Mouse (Mus musculus): ENCODE data around the gene Slc39a9.

Gene Slc39a9

GRCm38 (mm10) chr12:80653951-80654658 lies 10.4 kb downstream of the Slc39a9 start:
- DNase-seq, result peak; percentile 30 to 74

GRCm38 (mm10) chr12:80654659-80655025 lies 11.0 kb downstream of the Slc39a9 start:
- DNase-seq, result peak in 1 of 2 experiments; percentile 40

- no peak for DNase-seq
Observed at GRCm38 (mm10) chr12:80658661-80659060, 15.0 kb downstream of the Slc39a9 start.

- DNase-seq, result no peak
Observed at GRCm38 (mm10) chr12:80662322-80662721, 18.6 kb downstream of the Slc39a9 start.

DNA sequence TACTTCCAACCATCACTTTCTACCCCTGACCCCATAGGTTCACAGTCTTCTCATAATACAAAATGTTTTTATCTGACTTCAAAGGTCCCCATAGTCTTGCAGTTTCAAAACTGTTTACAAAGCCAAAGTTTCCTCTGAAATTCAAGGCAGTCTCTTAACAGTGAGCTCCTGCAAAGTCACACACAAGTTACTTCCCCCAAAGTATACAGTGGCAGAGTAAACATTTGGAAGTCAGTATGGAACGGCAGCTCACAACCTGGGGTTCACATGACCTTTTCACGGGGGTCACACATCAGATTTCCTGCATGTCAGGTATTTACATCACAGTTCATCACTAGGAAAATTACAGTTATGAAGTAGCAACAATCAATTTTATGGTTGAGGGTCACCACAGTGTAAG lies 20.3 kb downstream of the Slc39a9 start:
- no peak for DNase-seq

DNA sequence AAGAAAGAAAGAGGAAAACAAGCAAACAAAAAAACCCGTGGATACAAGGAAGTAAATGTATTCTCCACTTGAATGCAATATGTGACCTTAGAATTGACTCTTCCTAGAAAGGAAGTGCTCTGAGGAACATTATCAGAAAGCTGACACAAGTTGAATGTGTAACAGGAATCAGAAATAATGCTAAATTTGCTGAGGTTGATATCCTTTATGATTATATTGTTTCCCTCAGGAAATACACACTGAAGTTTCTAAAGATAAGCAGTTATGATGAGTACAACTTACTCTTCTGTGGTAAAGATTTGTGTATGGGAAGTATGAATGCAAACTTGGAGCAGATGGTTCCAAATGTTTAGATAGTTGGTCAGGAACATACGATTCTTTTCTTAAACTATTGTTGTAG lies 24.7 kb downstream of the Slc39a9 start:
- DNase-seq, result no peak

GRCm38 (mm10) chr12:80673170-80673569 lies 29.5 kb downstream of the Slc39a9 start:
- peak; percentile 61 to 72 for DNase-seq

- DNase-seq, result peak in 1 of 2 experiments; percentile 43
Observed at GRCm38 (mm10) chr12:80681340-80681739, 37.7 kb downstream of the Slc39a9 start.

GRCm38 (mm10) chr12:80683554-80683953 lies 39.9 kb downstream of the Slc39a9 start:
- DNase-seq, result no peak

DNA sequence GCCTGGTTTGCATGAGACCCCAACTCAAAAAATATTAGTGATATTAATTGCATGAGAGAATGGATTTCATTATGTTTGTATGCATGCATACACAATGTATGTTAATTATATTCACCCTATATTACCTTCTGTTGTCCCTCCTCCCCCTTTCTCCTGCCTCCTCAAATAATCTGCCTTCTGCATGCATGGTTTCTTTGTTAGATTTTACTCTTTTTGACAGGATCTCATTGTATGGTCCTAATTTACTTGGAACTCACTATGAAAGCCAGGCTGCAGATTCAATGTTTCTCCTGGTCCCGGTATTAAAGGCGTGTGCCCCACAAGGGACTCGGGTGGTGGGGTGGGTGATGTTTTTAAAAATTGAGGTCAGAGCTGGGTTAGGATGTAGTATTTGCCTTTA lies 40.6 kb downstream of the Slc39a9 start:
- DNase-seq, result no peak

DNA sequence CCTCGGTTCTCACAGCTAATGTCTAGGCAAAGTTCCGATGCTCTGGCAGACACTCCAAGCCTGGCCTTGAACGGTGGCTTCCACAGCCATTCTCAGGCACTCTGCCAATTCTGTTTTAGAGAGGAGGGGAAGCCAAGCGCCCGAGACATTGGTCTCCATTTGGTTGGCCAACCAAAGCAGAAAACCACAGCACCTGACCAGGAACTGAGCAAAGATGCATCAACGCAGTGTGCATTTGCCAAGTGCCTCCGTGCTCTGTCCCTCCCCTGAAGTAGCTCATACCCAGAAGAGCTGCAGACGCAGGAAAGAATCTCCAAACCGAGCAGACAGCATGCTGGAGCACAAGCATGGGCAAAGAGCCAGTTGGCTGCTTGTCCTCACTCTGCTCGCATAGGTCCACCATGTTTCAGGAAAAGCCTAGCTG lies 44.1 kb downstream of the Slc39a9 start:
- DNase-seq, result peak; percentile 39 to 71

DNA sequence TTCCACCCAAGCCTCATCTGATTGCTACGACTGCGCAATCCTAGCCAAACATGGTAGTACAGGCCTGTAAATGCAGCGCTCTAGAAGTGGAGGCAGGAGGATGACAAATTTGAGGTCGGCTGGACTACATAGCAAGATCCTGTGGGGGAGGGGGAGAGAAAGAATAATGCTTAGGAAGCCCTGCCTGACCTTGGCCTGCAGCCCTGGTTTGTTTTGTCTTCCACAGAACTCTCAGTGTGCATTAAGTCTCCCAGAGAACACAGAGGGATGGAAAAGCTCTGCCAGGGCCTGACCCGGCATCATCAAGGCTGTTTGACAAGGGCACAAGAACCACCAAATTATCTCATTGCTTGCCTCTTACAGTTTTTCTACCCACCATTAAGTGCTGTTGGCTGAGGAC lies 46.0 kb downstream of the Slc39a9 start:
- DNase-seq, result no peak

- peak; percentile 14 to 54 for DNase-seq
Observed at GRCm38 (mm10) chr12:80691671-80692091, 48.0 kb downstream of the Slc39a9 start.

DNA sequence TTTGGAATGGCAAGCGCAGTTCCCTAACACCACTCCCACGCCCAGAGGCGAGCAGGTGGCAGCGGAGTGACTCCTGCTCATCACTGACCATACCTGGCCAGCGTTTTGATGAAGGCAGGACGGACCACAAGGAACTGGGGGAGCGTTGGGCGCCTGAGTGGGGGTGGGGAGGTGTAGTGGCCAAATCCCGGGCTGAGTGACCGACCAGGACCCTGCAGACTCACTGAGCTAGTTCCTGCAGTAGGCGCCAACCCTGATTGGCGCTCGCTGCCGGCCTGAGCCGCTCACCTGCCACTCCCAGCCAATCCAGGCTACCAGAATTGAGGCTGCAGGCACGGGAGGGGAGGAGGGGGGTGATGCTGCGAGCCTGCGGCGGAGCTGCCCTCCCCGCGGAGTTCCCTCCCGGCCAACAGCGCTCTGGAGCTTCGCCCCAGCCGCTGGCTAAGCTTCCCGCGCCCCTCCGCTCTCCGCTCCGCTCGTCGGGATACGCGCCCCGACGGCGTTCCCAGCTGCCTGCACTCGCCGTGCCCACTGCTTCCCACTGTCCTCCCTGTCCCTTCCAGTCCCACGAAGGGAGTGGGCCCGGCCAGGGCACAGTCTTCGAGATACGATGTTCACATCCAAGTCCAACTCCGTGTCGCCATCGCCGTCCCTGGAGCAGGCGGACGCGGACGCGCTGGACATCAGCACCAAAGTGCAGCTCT lies 48.7 kb downstream of the Slc39a9 start, which contains the start of gene Plekhd1:
TSS of gene Plekhd1 (plus strand) at position 323 of the 704 bp plus-strand sequence.
- DNase-seq, result peak; percentile 70 to 93

DNA sequence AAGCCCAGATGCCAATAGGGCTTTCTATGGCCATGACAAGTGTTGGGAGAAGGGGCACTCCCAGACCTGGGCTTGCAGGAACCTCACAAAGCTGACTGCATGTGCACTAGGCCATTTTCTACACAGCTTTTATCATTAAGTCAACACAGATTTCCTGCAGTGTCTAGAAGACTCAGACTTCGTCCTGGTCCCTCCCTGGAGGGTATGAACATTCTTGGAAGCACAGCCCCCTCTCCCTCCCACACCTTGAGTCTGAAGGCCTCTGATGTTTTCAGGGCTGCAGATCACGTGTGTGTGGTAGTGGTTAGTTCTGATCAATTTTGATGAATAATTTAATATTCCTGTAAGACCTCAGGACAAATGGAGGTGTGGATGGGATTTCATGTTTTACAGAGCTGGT lies 50.0 kb downstream of the Slc39a9 start:
- DNase-seq, result no peak

- peak; percentile 25 to 61 for DNase-seq
Observed at GRCm38 (mm10) chr12:80695004-80695403, 51.3 kb downstream of the Slc39a9 start.

DNA sequence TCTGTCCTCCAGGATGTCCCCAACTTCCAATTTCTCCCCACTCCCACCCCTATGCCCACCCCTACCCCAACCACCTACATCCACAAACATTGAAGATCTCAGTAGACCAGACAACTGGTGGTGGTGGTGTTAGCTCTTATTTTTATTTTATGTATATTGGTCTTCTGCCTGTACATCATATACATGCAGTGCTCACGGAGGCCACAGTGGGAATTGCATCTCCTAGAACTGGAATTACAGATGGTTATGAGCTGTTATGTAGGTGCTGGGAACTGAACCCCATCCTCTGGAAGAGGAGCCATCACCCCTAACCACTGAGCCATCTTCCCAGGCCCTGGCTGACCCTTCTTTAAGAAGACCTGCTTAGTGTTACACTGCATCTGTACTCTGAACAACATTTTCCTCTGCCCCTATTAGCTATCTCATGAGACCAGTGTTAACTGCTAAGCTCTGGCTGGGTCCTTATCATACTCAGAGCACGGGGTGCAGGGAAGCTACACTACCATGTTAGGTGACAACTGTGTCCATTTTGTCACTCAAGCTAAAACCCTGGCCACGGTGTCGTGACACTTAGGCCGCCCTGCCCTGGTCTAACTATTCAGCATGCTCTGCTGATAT lies 55.0 kb downstream of the Slc39a9 start:
- no peak for DNase-seq

DNA sequence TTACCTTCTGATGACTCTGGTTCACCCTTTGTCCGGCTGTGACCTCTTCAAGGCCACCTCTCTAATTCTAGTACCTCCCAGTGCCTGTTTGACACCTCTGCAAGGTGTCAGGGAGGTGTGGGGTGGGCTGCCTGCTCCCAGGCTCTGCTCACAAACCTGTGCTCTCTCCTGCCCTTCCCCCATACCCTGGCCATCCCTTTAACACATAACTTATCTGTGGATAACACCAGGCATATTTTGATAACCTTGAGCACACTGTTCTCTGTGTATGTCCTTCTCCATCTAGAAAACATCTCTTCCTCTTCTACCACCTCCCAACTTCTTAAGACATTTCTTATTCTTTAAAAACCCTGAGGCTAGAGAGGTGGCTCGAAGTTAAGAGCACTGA lies 55.5 kb downstream of the Slc39a9 start:
- DNase-seq, result no peak

DNA sequence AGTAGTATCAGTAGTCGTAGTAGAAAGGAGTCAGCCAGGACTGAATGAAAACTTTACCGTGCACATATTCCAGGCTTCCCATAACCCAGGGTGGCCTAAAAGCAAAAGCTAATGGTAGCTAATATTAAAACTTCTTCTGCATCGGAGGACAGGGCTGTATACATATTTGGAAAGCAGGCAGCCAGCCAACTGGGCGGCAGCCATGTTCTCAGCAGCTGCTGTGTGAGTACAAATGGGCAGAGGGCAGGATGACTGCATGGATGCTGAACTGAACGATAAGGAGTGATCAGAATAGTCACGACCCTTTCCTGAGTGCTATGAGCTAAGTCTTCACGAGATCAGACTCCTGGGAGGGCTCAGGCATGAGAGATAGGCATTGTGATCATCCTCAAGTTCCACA lies 57.6 kb downstream of the Slc39a9 start:
- DNase-seq, result no peak

DNA sequence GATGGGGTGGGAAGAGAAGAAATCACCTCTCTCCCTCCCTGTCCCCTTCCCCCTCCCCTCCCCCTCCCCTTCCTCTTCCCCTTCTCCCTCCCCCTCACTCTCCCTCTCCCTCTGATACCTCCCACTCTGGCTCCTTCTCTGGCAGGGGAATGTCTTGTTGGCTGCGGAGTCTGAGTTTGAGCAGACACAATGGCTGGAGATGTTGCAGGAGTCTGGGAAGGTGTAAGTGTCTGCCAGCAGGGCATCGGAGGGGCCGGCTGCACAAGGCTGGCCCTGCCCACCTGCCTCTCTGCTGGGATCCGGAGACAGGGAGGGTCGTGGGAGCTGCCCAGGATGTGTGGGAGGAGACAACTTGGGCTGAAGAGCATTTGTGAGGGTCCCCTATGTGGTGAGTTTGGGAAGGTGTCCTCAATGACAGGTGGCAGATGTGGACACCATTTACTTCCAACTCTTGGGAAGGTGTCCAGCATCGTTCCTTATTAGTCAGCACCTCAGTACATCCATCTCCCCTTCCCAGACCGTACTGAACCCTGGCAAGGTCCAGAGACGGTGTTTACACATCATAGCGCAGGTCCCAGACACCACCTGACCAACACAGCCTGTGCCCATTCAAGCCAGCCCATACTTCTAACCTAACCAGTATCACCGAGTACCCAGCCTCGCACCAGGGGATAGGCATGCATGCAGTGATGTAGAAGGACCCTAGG lies 62.7 kb downstream of the Slc39a9 start:
- no peak for DNase-seq

GRCm38 (mm10) chr12:80706915-80707604 lies 63.4 kb downstream of the Slc39a9 start:
- DNase-seq, result no peak

- no peak for DNase-seq
Observed at GRCm38 (mm10) chr12:80715915-80716314, 72.2 kb downstream of the Slc39a9 start.

GRCm38 (mm10) chr12:80719141-80719540 lies 75.5 kb downstream of the Slc39a9 start:
- DNase-seq, result no peak
